Mouse (Mus musculus) liver, embryonic 11.5 days (tissue): ENCODE results near the gene Zmynd11. TPM values are rescaled to one million over a fixed set of nuclear protein-coding genes. Genes with fewer than 3 reads are reported as not detected.

Experiments used
- ATAC-seq: fragments of 200-750 bp; cut with Nextera tagmentation; replicated peaks from 2 replicates; pipeline ENCODE4 v1.8.0; 2017; ENCODE audit warnings: moderate number of reproducible peaks, mild to moderate bottlenecking, moderate TSS enrichment, moderate library complexity; ENCODE audit not compliant: low FRiP score
- DNase-seq: peaks from one replicate; pipeline ENCODE4 v3.0.0-alpha.2; 2017; ENCODE audit warnings: low spot score
- H3K27ac ChIP-seq: fragments of 300-500 bp; sonication (generic); 2 replicates; pipeline ENCODE4 v1.5.1; 2014; ENCODE audit warnings: mild to moderate bottlenecking, low read depth, low read length, control low read depth
- H3K27me3 ChIP-seq: fragments of 300-500 bp; sonication (generic); replicated peaks from 2 replicates; pipeline ENCODE4 v1.6.1; 2014; ENCODE audit warnings: low read length, mixed read lengths; ENCODE audit not compliant: control insufficient read depth, insufficient read depth
- H3K36me3 ChIP-seq: fragments of 300-500 bp; sonication (generic); 2 replicates; pipeline ENCODE4 v1.6.1; 2014; ENCODE audit warnings: mild to moderate bottlenecking, low read length, moderate library complexity, mixed read lengths; ENCODE audit not compliant: control insufficient read depth, insufficient read depth
- H3K4me1 ChIP-seq: fragments of 300-500 bp; sonication (generic); replicated peaks from 2 replicates; pipeline ENCODE4 v1.6.1; 2014; ENCODE audit warnings: low read length, mixed read lengths; ENCODE audit not compliant: control insufficient read depth, insufficient read depth
- H3K4me2 ChIP-seq: fragments of 300-500 bp; sonication (generic); 2 replicates; pipeline ENCODE4 v1.6.1; 2014; ENCODE audit warnings: mild to moderate bottlenecking, control low read depth, moderate library complexity
- H3K4me3 ChIP-seq: fragments of 300-500 bp; sonication (generic); 2 replicates; pipeline ENCODE4 v1.5.1; 2014; ENCODE audit warnings: low read depth, low read length, control low read depth
- H3K9ac ChIP-seq: fragments of 300-500 bp; sonication (generic); 2 replicates; pipeline ENCODE4 v1.6.1; 2014; ENCODE audit warnings: low read depth, low read length, control low read depth
- H3K9me3 ChIP-seq: fragments of 300-500 bp; sonication (generic); 2 replicates; pipeline ENCODE4 v1.6.1; 2016; ENCODE audit warnings: low read length, inconsistent platforms, mixed read lengths; ENCODE audit not compliant: control insufficient read depth
- WGBS: fragments of 180-500 bp; shearing (Covaris S2); extraction: QIAGEN DNeasy Blood & Tissue Kit; methylation state at CpG from one replicate; pipeline ENCODE4 v1.1.7; 2014; 5-methylcytosine and 5-hydroxymethylcytosine counted together
- polyA plus RNA-seq: library from polyadenylated mRNA; unstranded; fragments of >200 nt; fragmentation: Nextera tagmentation; extraction: Ambion mirVana; gene quantifications from 2 replicates; pipeline ENCODE4 v1.2.1, GENCODE M21; 2014

The Zmynd11 gene
- polyA plus RNA-seq, 1 experiment from 2014 or later = 66.0 TPM

DNA sequence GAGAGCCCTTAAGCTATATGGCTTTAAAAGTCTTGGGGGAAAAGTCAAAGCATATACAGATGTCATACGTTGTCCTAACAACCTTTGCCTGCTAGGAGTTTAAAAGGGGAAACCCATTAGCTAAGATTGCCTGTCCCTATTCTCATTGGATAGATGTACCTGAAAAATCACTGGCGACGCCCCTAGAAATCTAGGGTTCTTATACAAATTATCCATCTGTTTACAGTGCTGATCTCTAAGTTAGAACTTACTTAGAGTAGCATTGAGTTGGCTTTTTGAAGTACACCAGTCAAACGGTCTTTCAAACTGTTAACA lies 364 bp upstream of the Zmynd11 start:
- H3K27ac ChIP-seq = no peak overlapping the region
- peaks cover 12% of the 10 kb centered on the region for H3K4me1 ChIP-seq
- ATAC-seq (no peak), DNase-seq (no peak)
- H3K27me3 ChIP-seq = no peaks in the 10 kb centered on the region
- WGBS = 13% methylated on average over 4 of the region's 4 CpGs
- no peaks in the 10 kb centered on the region for H3K36me3 ChIP-seq
- peak overlapping the region; percentile 99; the same call in 1 of the 2 replicates for H3K9ac ChIP-seq
- no peaks in the 10 kb centered on the region for H3K9me3 ChIP-seq
- peak overlapping the region; percentile 77 for H3K4me2 ChIP-seq
- H3K4me3 ChIP-seq = peak overlapping the region; percentile 95

DNA sequence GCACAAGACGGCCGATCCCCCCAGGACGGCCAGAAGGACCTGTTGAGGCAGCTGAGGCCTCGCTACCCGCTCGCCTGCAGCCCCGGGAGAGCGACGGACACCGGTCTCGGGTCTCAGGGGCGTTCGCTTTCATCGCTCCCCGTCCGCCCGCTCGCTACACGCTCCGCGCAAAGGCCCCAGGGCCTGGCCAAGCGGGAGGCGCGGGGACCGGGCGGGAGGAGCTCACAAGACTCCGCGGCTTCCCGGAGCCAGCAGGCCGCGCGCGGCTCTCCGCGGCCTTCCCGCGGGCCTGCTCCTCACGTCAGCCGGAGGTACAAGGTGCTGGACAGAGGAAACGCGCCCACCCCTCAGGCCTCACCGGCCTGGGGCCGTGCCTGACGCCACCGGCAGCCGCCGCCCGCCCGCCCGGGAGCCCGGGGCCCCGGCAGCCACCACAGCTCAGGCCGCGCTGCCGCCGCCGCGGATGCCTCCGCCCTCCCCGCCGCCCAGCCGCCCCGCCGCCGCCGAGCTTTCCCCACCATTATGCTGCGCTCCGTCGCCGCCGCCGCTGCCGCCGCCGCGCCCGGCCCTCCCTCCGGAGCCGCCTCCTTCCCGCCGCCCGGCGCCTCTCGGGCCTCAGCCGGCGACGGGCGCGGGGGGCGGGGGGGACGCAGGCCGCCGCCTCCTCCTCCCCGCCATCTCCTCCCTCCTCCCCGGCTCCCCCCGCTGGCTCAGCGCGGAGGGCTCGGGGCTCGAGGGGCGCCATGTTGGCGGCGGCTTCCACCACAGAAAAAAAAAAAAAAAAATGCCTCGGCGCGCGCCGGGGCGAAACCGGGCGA lies 1.1 kb downstream of the Zmynd11 start:
- Histone ChIP-seq H3K4me3 (peak overlapping the region; percentile 95), H3K4me1 (peaks cover 19% of the 10 kb centered on the region)
- ATAC-seq = peak; percentile 76

DNA sequence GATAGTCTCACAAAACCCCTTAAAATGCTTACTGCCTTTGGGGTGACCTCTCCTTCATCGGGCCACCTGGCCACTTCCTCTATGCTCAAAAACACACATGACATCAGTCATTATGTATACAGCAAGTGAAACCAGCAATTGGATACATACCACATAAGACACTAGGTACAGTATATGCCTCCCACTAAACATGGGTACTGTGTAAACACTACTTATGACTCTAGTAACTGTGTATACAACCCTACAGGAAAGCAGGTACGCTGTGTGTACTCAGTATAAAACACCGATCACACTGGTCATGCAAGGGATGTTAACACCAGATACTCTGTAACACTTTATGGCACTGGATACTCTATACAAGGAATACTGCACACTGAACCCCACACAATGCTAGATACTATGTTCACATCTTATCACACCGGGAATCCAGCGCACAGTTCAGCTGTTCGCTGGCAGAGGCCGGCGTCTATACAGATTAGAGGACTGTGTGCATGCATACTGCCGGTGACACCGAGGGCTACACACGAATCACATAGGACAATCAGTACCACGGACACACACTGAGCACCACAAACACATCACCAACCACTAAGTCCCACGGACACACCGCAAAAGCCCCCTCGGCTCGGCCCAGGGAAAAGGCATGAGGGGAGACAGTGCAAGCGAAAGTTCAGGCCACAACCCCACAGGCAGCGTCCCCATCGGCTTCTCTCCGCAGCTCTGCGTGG lies 1.9 kb downstream of the Zmynd11 start:
- H3K27me3 ChIP-seq = no peaks in the 10 kb centered on the region
- peak; percentile 69 for ATAC-seq
- H3K9ac ChIP-seq = peak overlapping the region; percentile 99
- H3K4me2 ChIP-seq = peak overlapping the region; percentile 77
- DNase-seq = peak; percentile 74
- peak overlapping the region; percentile 95 for H3K4me3 ChIP-seq
- WGBS = 5% methylated on average over 21 of the region's 21 CpGs
- H3K9me3 ChIP-seq = no peaks in the 10 kb centered on the region
- no peaks in the 10 kb centered on the region for H3K36me3 ChIP-seq
- peak overlapping the region; percentile 96 for H3K27ac ChIP-seq
- H3K4me1 ChIP-seq = peaks cover 19% of the 10 kb centered on the region

More for the DNA sequence above, 1.1 kb downstream of the Zmynd11 start:
- WGBS = under 1% methylated on average over 92 of the region's 111 CpGs
- Histone ChIP-seq H3K4me2 (peak overlapping the region; percentile 77), H3K9ac (peak overlapping the region; percentile 99), H3K27ac (peak overlapping the region; percentile 96), H3K9me3 (no peaks in the 10 kb centered on the region), H3K36me3 (no peaks in the 10 kb centered on the region), H3K27me3 (no peaks in the 10 kb centered on the region)
- DNase-seq = peak; percentile 78

DNA sequence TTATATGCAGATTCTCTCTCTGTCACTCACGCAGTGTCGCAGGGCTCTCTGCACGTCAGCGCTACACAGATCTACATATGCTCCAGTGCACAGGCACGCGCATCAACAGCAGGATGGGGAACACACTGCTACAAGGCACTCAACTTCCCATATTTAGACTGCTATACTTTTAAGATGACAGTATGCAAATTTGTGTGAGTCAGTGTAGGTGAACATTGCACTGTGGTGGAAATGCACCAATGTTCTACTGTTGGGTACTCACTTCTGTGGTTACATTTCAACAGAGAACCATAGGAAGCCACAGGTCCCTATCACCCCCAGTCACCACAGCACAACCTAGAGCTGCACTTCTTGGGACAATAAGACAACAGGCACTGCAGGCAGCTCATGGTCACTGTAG lies 5.1 kb downstream of the Zmynd11 start:
- WGBS = 63% methylated on average over 6 of the region's 6 CpGs
- Histone ChIP-seq H3K36me3 (no peaks in the 10 kb centered on the region), H3K4me3 (no peak overlapping the region), H3K27me3 (no peaks in the 10 kb centered on the region), H3K27ac (no peak overlapping the region), H3K4me1 (peaks cover 19% of the 10 kb centered on the region), H3K4me2 (peak overlapping the region; percentile 27; the same call in 1 of the 2 replicates), H3K9me3 (no peaks in the 10 kb centered on the region), H3K9ac (0 out of 2 replicates have a peak overlapping the region, but pooled peaks have one; percentile 6)
- ATAC-seq = 0 out of 2 replicates have a peak, but pooled peaks have one; percentile 24
- no peak for DNase-seq

DNA sequence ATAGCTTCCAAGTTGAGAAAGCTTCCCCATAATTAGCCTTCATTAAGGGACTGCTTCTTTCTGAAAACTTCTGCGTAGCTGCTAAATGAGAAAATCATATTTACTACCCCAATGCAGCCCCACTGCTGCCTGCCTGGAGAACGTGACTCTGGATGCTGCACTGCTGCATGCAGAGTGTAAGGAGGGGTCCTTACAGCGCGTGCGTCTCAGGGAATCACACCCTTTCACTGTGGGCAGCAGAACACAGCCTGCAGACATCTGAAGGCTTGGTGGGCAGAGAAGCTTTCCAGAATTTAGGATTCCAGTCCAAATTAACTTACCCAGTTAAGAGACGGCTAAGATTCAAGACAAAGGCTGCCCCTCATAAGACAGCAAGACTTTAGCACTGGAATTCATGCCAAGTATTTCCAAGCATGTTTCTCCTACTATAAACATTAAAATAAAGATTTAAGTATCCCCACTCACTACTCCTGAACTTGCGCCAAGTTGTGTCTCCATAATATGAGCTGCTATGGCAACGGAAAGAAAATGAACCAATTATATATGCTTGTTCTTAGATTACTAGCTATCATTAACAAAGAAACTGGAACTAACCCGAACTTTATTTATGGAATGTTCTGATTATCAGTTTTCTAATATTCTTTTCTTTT lies 7.2 kb downstream of the Zmynd11 start:
- peaks cover 23% of the 10 kb centered on the region for H3K4me1 ChIP-seq
- no peak for ATAC-seq
- H3K36me3 ChIP-seq = no peaks in the 10 kb centered on the region
- DNase-seq = no peak
- 81% methylated on average over 9 of the region's 9 CpGs for WGBS
- H3K4me3 ChIP-seq = no peak overlapping the region
- H3K27ac ChIP-seq = no peak overlapping the region
- no peak overlapping the region for H3K4me2 ChIP-seq
- H3K9ac ChIP-seq = no peak overlapping the region
- no peaks in the 10 kb centered on the region for H3K9me3 ChIP-seq
- H3K27me3 ChIP-seq = no peaks in the 10 kb centered on the region

DNA sequence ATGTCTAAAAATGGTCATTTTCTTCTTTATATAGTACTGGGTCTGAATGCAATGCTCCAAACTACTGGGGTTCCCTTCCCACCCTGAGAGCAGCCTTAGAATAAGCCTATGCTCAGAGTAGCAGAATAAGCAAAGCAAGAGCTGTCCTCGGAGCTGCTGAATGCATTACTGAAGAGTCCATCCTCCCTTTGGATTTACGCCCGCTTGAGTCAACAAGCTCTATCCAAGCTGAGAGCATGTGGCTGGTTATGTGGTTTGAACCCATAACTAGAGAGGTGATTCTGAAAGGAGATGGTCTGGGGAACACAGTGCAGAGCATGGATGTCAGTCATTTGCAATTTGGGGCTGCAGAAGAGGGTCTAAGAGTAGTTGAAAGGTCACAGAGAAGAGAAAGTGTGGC lies 11.4 kb downstream of the Zmynd11 start:
- DNase-seq (no peak), ATAC-seq (no peak)
- 78% methylated on average over 3 of the region's 3 CpGs for WGBS
- no peaks in the 10 kb centered on the region for H3K36me3 ChIP-seq
- no peak overlapping the region for H3K27ac ChIP-seq
- no peak overlapping the region for H3K4me3 ChIP-seq
- H3K4me2 ChIP-seq = no peak overlapping the region
- no peak overlapping the region for H3K9ac ChIP-seq
- peaks cover 8% of the 10 kb centered on the region for H3K4me1 ChIP-seq
- H3K9me3 ChIP-seq = no peaks in the 10 kb centered on the region
- H3K27me3 ChIP-seq = no peaks in the 10 kb centered on the region

DNA sequence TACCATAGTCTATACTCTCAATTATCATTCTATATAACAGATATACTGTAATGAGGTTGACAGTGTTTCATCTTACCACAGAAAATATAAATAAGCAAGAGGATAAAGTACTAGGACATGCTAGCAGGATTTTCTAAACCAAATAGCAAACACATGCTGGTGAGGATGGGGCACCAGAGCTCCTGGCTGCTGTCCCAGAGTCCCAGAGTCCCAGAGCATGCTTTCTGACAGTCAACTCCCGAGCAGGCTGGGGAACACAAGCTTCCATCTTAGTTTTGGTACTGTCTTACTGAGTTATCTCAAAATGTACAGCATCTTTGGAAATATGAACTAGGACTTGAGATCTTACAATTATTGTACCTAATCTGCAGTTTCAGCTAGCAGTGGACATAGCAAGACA lies 14.8 kb downstream of the Zmynd11 start:
- no peak overlapping the region for H3K4me3 ChIP-seq
- no peaks in the 10 kb centered on the region for H3K27me3 ChIP-seq
- no peak overlapping the region for H3K9ac ChIP-seq
- WGBS = 74% methylated on average over 1 of the region's 1 CpGs
- H3K27ac ChIP-seq = no peak overlapping the region
- peaks cover 8% of the 10 kb centered on the region for H3K4me1 ChIP-seq
- H3K4me2 ChIP-seq = no peak overlapping the region
- H3K9me3 ChIP-seq = no peaks in the 10 kb centered on the region
- DNase-seq (no peak), ATAC-seq (no peak)
- H3K36me3 ChIP-seq = no peaks in the 10 kb centered on the region

DNA sequence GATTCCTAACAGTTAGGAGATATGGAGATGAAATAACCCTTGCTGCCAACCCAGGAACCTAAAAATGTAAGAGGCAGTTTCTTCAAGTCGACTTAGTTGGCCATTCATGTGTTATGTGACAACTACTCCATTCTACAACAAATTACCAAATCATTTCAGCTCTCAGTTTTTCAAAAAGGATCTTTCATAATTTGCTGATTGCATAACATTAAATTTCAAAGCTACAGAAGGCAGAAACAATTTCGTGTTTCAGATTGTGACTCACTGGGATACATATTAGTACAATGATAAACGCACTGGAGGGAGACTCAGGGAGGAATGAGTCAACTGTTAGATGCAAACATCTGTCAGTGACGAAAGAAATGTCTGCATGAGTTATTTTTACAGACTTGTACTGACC lies 15.3 kb downstream of the Zmynd11 start:
- WGBS = 80% methylated on average over 4 of the region's 4 CpGs
- DNase-seq (no peak), ATAC-seq (no peak)
- Histone ChIP-seq H3K9me3 (no peaks in the 10 kb centered on the region), H3K27ac (no peak overlapping the region), H3K4me3 (no peak overlapping the region), H3K27me3 (no peaks in the 10 kb centered on the region), H3K36me3 (no peaks in the 10 kb centered on the region), H3K9ac (no peak overlapping the region), H3K4me2 (no peak overlapping the region), H3K4me1 (peaks cover 8% of the 10 kb centered on the region)
